Mouse (Mus musculus) testis, adult 2 months (tissue): ENCODE measurements at regions not wholly inside any gene's neighbourhood (a gene's known extent, or its start where the extent isn't known, plus 50 kb on each side); places are given as distances from the start of the nearest gene placed in this dataset.

Source experiments
- H3K27ac ChIP-seq: fragments of 200-500 bp; 2 replicates; pipeline ENCODE4 v1.5.1; 2012; ENCODE audit warnings: low read depth, low read length; ENCODE audit not compliant: control insufficient read depth, insufficient read depth
- H3K27me3 ChIP-seq: fragments of 200-500 bp; 2 replicates; pipeline ENCODE4 v1.6.1; 2012; ENCODE audit warnings: mild to moderate bottlenecking, low read length, moderate library complexity; ENCODE audit not compliant: control insufficient read depth, insufficient read depth
- H3K36me3 ChIP-seq: fragments of 200-500 bp; 2 replicates; pipeline ENCODE4 v1.6.1; 2012; ENCODE audit warnings: mild to moderate bottlenecking, low read length; ENCODE audit not compliant: control insufficient read depth, insufficient read depth
- H3K4me1 ChIP-seq: fragments of 200-500 bp; 2 replicates; pipeline ENCODE4 v1.6.1; 2012; ENCODE audit warnings: low read length; ENCODE audit not compliant: control insufficient read depth, insufficient read depth
- H3K4me3 ChIP-seq: fragments of 200-500 bp; 2 replicates; pipeline ENCODE4 v1.5.1; 2012; ENCODE audit warnings: low read depth, mild to moderate bottlenecking, low read length, moderate library complexity, mixed read lengths; ENCODE audit not compliant: control insufficient read depth
- CTCF ChIP-seq: fragments of 200-500 bp; IDR thresholded peaks from 2 replicates; pipeline ENCODE4 v1.5.1; 2012; ENCODE audit warnings: low read depth, mild to moderate bottlenecking, inconsistent platforms, low read length, moderate library complexity; ENCODE audit not compliant: control insufficient read depth, insufficient read depth, insufficient replicate concordance
- POLR2A ChIP-seq: fragments of 200-500 bp; IDR thresholded peaks from 2 replicates; pipeline ENCODE4 v1.6.1; 2012; ENCODE audit warnings: low read depth, mild to moderate bottlenecking, inconsistent platforms, low read length, moderate library complexity; ENCODE audit not compliant: control insufficient read depth

DNA sequence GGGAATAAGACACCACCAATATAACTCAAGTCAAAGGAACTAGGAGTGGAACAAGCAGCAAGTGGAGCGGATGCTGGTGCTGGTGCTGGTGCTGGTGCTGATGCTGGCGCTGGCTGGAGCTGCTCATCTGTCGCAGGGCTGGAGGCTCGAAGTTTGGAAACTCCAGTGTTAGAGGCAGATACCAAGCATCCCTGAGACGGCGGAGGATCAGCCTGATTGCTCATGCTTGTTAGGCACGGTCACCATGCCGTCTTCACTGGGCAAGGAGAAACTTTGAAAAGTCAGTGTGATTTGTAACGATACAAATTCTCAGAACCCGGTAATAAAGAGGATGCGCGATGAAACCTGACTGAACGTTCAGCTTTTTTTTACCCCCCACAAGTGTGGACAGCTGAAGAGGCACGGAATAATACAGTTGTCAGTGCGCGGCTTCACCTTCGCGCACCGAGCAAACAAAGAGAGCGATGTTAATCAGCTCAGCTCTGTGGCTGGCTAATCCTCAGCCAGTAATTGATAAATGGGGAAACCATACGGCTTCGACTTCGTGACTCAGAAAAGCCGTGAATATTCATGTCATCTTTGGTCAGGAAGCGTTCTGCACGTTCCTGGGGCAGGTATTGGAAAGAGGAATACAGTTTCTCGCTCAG is 528.7 kb upstream of the Adgrl2 start:
- Histone ChIP-seq H3K27ac (no peak overlapping the region), H3K27me3 (no peaks in the 10 kb centered on the region; the same call in 1 of the 2 replicates), H3K4me3 (peak overlapping the region; percentile 20), H3K4me1 (peaks cover 4% of the 10 kb centered on the region), H3K36me3 (no peaks in the 10 kb centered on the region)
- TF ChIP-seq CTCF: no peak
- no peak for TF ChIP-seq POLR2A

DNA sequence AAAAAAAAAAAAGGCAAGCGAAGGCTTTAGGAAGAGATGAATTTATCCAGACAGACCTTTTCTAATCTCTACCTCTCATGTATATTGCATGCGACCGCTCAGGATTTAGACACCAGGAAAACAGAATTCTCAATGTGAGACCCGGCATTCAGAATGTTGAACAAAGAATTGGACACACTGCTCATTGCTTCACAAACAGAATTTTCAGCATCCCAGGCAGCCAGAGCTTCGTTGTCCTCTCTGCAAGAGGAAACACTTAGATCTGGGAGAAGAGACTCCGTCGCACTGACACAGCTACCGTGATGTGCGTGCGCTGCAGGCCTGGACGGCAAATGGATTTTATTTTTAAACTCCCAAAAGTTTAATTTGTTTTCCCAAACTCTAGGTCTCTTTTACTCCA is 527.2 kb upstream of the Adgrl2 start:
- TF ChIP-seq POLR2A (no peak), CTCF (no peak)
- Histone ChIP-seq H3K36me3 (no peaks in the 10 kb centered on the region), H3K4me1 (peaks cover 2% of the 10 kb centered on the region; the same call in 1 of the 2 replicates), H3K27ac (no peak overlapping the region), H3K4me3 (no peak overlapping the region), H3K27me3 (no peaks in the 10 kb centered on the region; the same call in 1 of the 2 replicates)

DNA sequence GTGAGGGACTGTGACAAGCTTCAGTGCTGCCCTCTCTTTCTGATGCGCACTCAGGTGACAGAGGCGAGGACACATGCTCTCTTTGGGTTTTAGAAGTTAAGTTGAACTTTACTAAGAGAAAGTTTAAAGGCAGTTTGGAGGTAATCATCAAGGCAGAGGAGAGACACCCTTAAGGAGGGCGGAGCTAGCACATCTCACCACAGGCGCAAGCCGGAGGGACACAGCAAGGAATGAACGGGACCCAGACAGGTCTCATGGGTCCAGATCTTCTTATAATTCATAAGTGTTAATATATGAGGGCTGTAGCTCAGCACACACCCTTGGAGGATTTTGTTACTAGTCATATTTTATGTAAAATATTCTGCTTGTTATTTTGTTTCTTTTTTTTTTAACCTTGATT is 518.8 kb upstream of the Adgrl2 start:
- Histone ChIP-seq H3K27me3 (no peaks in the 10 kb centered on the region), H3K36me3 (no peaks in the 10 kb centered on the region), H3K27ac (no peak overlapping the region), H3K4me1 (no peaks in the 10 kb centered on the region; the same call in 1 of the 2 replicates), H3K4me3 (peak overlapping the region; percentile 32)
- TF ChIP-seq POLR2A (no peak), CTCF (no peak)

DNA sequence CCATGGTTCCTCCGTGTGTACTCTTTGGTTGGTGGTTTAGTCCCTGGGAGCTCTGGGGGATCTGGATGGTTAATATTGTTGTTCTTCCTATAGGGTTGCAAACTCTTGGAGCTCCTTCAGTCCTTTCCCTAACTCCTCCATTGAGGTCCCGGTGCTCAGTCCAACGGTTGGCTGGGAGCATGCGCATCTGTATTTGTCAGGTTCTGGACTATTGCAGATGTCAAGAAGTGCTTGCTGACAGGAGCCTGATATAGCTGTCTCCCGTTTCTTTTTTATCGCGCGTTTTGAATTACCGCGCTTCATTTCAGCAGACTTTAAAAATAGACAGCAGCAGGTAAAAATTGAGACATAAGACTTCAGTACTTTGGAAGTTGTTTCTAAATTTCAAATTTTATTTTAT is 518.3 kb upstream of the Adgrl2 start:
- H3K27me3 ChIP-seq: no peaks in the 10 kb centered on the region
- no peak for TF ChIP-seq CTCF
- TF ChIP-seq POLR2A: no peak
- no peaks in the 10 kb centered on the region for H3K36me3 ChIP-seq
- no peaks in the 10 kb centered on the region; the same call in 1 of the 2 replicates for H3K4me1 ChIP-seq
- H3K4me3 ChIP-seq: peak overlapping the region; percentile 58
- no peak overlapping the region for H3K27ac ChIP-seq

DNA sequence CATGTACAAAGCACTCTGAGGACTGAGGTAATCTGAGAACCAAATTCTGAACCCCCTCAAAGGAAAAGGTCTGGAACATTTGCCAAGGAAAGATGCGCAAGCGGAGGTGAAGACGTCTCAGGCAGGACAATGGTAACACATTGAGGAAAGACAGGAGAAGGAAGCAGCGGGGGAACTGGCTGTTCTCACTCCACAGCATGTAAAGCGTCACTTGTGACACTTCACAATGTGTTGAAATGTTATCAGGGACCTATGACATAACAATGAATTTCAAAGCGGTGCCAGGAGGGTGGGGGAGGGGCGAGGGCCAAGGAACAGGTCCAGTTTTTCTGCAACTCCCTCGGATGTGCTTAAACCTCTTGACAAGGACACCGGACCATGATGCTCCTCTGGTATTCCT is 515.3 kb upstream of the Adgrl2 start:
- Histone ChIP-seq H3K36me3 (no peaks in the 10 kb centered on the region), H3K4me1 (no peaks in the 10 kb centered on the region; the same call in 1 of the 2 replicates), H3K4me3 (peak overlapping the region; percentile 89), H3K27ac (0 out of 2 replicates have a peak overlapping the region, but pooled peaks have one; percentile 21), H3K27me3 (no peaks in the 10 kb centered on the region)
- TF ChIP-seq CTCF (no peak), POLR2A (peak; percentile 65; the same call in 1 of the 2 replicates)

DNA sequence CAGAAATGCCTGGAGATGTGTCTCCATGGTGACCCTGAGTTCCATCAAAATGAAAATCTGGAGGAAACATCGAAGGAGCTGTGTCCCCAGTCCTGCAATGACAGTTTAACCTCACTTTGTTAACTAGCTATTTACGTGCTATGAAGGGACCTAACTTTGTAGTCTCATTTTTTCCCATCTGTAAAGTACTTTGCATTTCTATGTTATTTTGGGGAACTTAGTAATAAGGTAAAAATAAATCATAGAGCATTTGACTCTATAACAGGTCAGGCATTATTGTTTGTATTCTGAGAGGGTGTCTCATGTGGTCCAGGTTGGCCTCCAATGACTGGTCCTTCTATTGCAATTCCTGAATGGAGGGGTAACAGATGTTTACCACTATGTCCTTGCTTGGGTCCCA is 513.6 kb upstream of the Adgrl2 start:
- Histone ChIP-seq H3K4me1 (no peaks in the 10 kb centered on the region; the same call in 1 of the 2 replicates), H3K27me3 (no peaks in the 10 kb centered on the region), H3K4me3 (no peak overlapping the region), H3K27ac (no peak overlapping the region), H3K36me3 (no peaks in the 10 kb centered on the region)
- TF ChIP-seq CTCF: no peak
- TF ChIP-seq POLR2A: no peak

DNA sequence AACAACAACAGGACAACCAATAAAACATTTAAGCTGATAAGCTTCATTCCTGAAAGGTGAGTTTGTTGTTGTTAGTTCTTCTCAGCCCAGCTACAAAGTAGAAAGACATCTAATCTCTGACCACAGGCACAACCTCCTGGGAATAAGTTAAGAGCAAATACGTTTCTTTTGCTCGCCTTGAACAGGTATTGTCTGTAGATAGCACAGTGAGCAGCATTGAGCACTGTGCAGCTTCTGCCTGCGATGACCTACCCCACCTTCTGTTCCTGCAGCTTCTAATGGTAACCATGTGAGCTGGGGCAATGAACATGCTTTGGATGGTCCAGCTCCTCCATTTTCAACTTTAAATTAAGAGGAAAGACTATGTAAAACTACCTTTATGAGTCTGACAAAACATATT is 509.8 kb upstream of the Adgrl2 start:
- no peaks in the 10 kb centered on the region for H3K27me3 ChIP-seq

DNA sequence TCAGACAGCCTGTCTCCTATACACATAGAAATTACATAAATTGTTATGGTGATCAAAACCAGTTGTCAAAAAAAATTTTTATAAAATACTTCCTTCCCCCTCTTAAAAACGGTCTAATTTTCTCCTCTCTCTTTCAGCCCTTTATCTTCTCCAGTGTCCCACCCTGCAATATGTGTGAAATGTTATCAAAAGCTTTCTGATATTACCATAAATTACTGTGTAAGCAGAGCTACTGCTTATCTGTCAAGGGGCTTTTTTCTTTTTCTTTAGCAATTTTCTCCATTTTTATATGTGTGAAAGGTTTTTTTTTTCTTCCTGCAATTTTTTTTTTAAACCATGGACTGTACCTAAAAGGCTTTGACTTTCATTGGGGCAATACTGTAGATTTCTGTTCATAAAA is 508.4 kb upstream of the Adgrl2 start:
- TF ChIP-seq CTCF (no peak), POLR2A (no peak)
- Histone ChIP-seq H3K36me3 (no peaks in the 10 kb centered on the region), H3K4me1 (no peaks in the 10 kb centered on the region), H3K27ac (no peak overlapping the region), H3K27me3 (no peaks in the 10 kb centered on the region), H3K4me3 (no peak overlapping the region)

More for the DNA sequence above, 509.8 kb upstream of the Adgrl2 start:
- Histone ChIP-seq H3K27ac (no peak overlapping the region), H3K4me3 (no peak overlapping the region), H3K4me1 (no peaks in the 10 kb centered on the region), H3K36me3 (no peaks in the 10 kb centered on the region)
- TF ChIP-seq CTCF (no peak), POLR2A (no peak)
